Mouse (Mus musculus): ENCODE results near the gene Lonp1. TPM values are rescaled to one million over a fixed set of nuclear protein-coding genes. Genes with fewer than 3 reads are reported as not detected.

The Lonp1 gene
- polyA plus RNA-seq, 1 experiment from 2014 or later = 48.2 TPM

DNA sequence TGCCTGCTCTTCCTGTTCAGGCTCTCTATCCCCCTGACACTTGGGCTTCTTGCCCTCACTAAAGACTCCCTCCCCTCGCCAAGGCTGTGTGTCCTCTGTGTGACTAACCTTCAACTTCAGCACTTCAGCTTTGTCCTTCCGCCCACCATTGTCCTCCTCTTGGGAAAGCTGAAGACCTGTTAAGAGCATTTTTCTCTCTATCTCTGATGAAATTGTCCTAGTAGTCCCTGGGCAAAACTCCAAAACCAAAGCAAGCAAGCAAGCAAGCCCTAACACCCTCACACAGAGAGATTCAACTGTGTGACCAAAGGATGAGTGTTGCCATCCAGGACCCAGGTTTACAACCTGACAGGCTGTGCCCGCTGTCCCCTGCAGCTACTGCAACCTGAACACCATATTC lies 37.0 kb upstream of the Lonp1 start:
- Histone ChIP-seq H3K9me3 (ENCODE audit: control insufficient read depth, low read length) (no peaks in the 10 kb centered on the region), H3K4me2 (ENCODE audit: low read length) (no peak overlapping the region), H3K4me3 (replicated peaks; ENCODE audit: low read length) (no peak overlapping the region), H3K36me3 (ENCODE audit: control insufficient read depth, insufficient read depth) (no peaks in the 10 kb centered on the region), H3K27me3 (replicated peaks; ENCODE audit: control insufficient read depth, insufficient read depth, low read length) (no peaks in the 10 kb centered on the region), H3K27ac (ENCODE audit: low read length) (no peak overlapping the region), H3K4me1 (replicated peaks; ENCODE audit: control insufficient read depth, insufficient read depth, low read length) (peaks cover 5% of the 10 kb centered on the region), H3K9ac (replicated peaks; ENCODE audit: low read depth, low read length) (no peak overlapping the region)
- whole genome bisulfite sequencing = 61% methylated on average over 3 of the region's 3 CpGs
- no peak for ATAC-seq

DNA sequence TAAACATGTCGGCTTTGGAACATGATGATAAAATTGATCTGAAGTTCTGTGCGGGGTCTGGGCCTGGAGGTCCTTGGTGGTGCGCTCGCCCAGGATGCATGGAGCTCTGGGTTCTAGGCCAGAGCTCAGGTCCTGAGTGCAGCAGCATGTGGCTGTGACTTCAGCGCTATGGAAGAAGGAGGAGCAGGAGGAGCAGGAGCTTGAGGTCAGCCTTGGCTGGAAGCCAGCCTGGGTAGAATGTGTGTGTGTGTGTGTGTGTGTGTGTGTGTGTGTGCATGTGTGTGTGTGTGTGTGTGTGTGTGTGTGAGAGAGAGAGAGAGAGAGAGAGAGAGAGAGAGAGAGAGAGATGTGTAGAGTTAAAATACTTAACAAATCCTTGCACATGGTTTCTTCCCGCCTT lies 29.5 kb upstream of the Lonp1 start:
- Histone ChIP-seq H3K4me3 (replicated peaks; ENCODE audit: low read length) (no peak overlapping the region), H3K9ac (replicated peaks; ENCODE audit: low read depth, low read length) (no peak overlapping the region), H3K36me3 (ENCODE audit: control insufficient read depth, insufficient read depth) (no peaks in the 10 kb centered on the region), H3K4me1 (replicated peaks; ENCODE audit: control insufficient read depth, insufficient read depth, low read length) (no peaks in the 10 kb centered on the region), H3K9me3 (ENCODE audit: control insufficient read depth, low read length) (no peaks in the 10 kb centered on the region), H3K27ac (ENCODE audit: low read length) (no peak overlapping the region), H3K27me3 (replicated peaks; ENCODE audit: control insufficient read depth, insufficient read depth, low read length) (no peaks in the 10 kb centered on the region), H3K4me2 (ENCODE audit: low read length) (no peak overlapping the region)
- 86% methylated on average over 6 of the region's 6 CpGs for WGBS
- no peak for ATAC-seq

DNA sequence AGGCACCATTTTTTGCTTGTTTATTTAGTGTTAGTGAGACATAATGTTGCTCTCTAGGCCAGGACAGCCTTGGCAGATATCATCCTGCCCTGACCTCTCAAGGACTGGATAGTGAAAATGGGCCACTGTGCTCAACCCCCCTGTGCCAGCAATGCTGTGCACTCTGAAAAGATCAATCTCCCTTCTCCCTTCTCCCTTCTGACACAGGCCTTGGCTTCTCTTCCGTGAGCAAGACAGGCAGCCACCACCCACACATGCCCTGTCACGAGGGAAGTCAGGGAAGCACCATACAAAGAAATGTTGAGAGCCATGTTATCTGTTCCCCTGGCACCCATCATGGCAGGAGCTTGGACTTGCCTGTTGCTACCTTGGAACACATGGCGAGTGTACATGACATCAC lies 28.6 kb upstream of the Lonp1 start:
- H3K4me3 ChIP-seq (replicated peaks; ENCODE audit: low read length) = no peak overlapping the region
- H3K27ac ChIP-seq (ENCODE audit: low read length) = no peak overlapping the region
- H3K36me3 ChIP-seq (ENCODE audit: control insufficient read depth, insufficient read depth) = no peaks in the 10 kb centered on the region
- H3K9ac ChIP-seq (replicated peaks; ENCODE audit: low read depth, low read length) = no peak overlapping the region
- no peak overlapping the region for H3K4me2 ChIP-seq (ENCODE audit: low read length)
- no peaks in the 10 kb centered on the region; the same call in 1 of the 2 replicates for H3K27me3 ChIP-seq (replicated peaks; ENCODE audit: control insufficient read depth, insufficient read depth, low read length)
- no peak for ATAC-seq
- 84% methylated on average over 3 of the region's 3 CpGs for WGBS
- H3K4me1 ChIP-seq (replicated peaks; ENCODE audit: control insufficient read depth, insufficient read depth, low read length) = no peaks in the 10 kb centered on the region
- no peaks in the 10 kb centered on the region for H3K9me3 ChIP-seq (ENCODE audit: control insufficient read depth, low read length)

DNA sequence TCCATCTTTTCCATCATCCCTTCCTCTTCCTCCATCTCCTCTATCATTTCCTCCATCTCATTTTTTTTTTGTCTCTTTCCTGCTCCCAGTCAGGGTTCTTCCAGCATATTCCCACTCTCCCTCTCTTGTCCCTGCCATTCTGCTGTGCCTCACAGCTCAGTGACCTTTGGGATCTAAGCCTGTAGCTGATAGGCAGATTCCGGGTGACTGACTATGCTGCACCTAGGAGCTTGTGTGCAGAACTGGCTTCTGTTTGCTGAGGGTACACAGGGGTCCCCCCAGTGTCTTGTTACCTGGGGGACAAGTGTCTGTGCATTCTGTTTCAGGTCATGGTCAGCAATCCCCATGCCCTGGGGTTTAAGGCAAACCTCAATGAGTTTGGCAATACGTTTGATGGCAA lies 28.1 kb upstream of the Lonp1 start:
- no peak overlapping the region for H3K9ac ChIP-seq (replicated peaks; ENCODE audit: low read depth, low read length)
- no peak overlapping the region for H3K4me3 ChIP-seq (replicated peaks; ENCODE audit: low read length)
- no peaks in the 10 kb centered on the region for H3K9me3 ChIP-seq (ENCODE audit: control insufficient read depth, low read length)
- ATAC-seq = no peak
- H3K4me1 ChIP-seq (replicated peaks; ENCODE audit: control insufficient read depth, insufficient read depth, low read length) = no peaks in the 10 kb centered on the region
- H3K27ac ChIP-seq (ENCODE audit: low read length) = no peak overlapping the region
- no peak overlapping the region for H3K4me2 ChIP-seq (ENCODE audit: low read length)
- WGBS = 75% methylated on average over 2 of the region's 2 CpGs
- no peaks in the 10 kb centered on the region for H3K36me3 ChIP-seq (ENCODE audit: control insufficient read depth, insufficient read depth)
- no peaks in the 10 kb centered on the region; the same call in 1 of the 2 replicates for H3K27me3 ChIP-seq (replicated peaks; ENCODE audit: control insufficient read depth, insufficient read depth, low read length)

DNA sequence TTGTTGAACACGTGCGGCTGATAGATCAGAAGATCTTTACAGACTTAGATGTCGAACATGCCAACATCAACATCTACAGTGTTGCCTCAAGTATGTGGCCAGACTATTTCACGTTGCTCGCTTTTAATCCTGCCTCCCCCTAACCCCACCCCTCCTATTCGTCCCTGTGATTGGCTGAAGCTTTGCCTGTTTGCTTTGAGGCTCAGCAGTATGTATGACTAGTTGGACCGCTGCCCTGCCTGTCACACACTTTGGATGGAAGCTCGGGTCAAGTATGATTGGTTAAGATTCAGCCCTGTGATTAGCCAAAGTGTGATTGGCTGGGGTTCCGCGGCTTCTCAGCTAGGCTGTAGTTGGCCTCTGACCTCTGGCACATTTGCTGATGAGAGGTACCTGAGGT lies 25.1 kb upstream of the Lonp1 start:
- no peak overlapping the region for H3K4me3 ChIP-seq (replicated peaks; ENCODE audit: low read length)
- no peak for ATAC-seq
- H3K36me3 ChIP-seq (ENCODE audit: control insufficient read depth, insufficient read depth) = no peaks in the 10 kb centered on the region
- no peaks in the 10 kb centered on the region; the same call in 1 of the 2 replicates for H3K27me3 ChIP-seq (replicated peaks; ENCODE audit: control insufficient read depth, insufficient read depth, low read length)
- H3K9me3 ChIP-seq (ENCODE audit: control insufficient read depth, low read length) = no peaks in the 10 kb centered on the region
- H3K9ac ChIP-seq (replicated peaks; ENCODE audit: low read depth, low read length) = no peak overlapping the region
- whole genome bisulfite sequencing = 42% methylated on average over 10 of the region's 10 CpGs
- H3K27ac ChIP-seq (ENCODE audit: low read length) = no peak overlapping the region
- no peak overlapping the region for H3K4me2 ChIP-seq (ENCODE audit: low read length)
- no peaks in the 10 kb centered on the region for H3K4me1 ChIP-seq (replicated peaks; ENCODE audit: control insufficient read depth, insufficient read depth, low read length)

DNA sequence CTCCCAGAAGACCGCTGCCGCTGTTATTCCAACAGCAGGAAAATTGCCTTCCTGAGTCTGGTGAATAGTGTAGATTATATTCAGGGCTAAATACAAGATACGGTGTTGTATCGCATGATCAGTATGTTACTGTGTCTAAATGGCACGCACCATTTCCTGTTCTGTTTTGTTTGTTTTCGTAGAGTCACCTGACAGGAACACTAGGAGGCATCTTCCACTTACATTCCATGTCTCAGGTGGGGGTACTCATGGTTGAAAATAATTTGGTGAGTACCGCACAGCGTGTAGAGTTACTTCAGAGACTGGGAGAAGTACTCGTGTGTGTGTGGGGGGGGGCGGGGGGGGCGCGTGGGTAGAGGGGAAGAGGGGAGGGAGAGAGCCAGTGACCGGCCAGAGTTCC lies 20.9 kb upstream of the Lonp1 start:
- no peak for ATAC-seq
- no peaks in the 10 kb centered on the region for H3K4me1 ChIP-seq (replicated peaks; ENCODE audit: control insufficient read depth, insufficient read depth, low read length)
- H3K36me3 ChIP-seq (ENCODE audit: control insufficient read depth, insufficient read depth) = no peaks in the 10 kb centered on the region
- H3K27ac ChIP-seq (ENCODE audit: low read length) = no peak overlapping the region
- no peak overlapping the region for H3K4me3 ChIP-seq (replicated peaks; ENCODE audit: low read length)
- H3K9ac ChIP-seq (replicated peaks; ENCODE audit: low read depth, low read length) = no peak overlapping the region
- WGBS = 80% methylated on average over 9 of the region's 13 CpGs
- H3K4me2 ChIP-seq (ENCODE audit: low read length) = no peak overlapping the region
- H3K9me3 ChIP-seq (ENCODE audit: control insufficient read depth, low read length) = no peaks in the 10 kb centered on the region
- H3K27me3 ChIP-seq (replicated peaks; ENCODE audit: control insufficient read depth, insufficient read depth, low read length) = no peaks in the 10 kb centered on the region; the same call in 1 of the 2 replicates

DNA sequence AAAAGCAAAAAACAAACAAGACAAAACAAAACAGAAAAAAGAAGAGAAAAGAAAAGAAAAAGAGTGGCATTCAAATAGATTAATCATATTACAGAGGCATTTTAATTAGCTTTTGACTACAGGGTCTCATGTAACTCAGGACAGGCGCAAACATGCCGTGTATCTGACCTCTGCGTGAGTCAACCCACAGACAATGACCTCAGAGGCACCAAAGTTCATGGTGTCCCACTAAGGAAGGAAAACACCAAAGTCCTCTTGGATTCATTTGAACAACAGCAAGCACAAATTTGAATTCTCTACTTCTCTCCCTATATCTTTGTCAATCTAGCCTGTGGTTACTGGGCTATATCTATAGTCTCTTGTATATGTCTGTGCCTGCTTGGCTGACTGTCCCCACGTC lies 16.6 kb upstream of the Lonp1 start:
- WGBS = 80% methylated on average over 4 of the region's 4 CpGs

DNA sequence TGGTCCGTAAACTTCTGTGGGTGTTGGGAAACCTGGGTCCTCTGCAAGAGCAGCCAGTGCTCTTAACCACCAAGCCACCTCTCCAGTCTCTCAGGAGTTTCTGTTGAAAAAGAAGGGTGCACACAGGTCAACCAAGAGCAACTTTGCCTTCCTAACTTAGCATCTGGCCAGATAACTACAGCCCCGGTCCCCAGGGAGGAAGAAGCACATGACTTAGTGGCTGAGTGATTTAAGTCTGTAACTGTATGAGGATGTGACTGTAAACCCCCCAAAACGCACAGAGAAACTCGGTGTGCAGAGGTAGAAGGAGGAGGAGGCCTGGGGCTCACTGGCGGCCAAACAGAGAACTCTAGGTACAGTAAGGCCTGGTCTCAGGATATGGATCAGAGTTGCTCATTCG lies 7.3 kb upstream of the Lonp1 start:
- no peak for ATAC-seq
- Histone ChIP-seq H3K36me3 (ENCODE audit: control insufficient read depth, insufficient read depth) (no peaks in the 10 kb centered on the region), H3K27ac (ENCODE audit: low read length) (no peak overlapping the region), H3K9me3 (ENCODE audit: control insufficient read depth, low read length) (no peaks in the 10 kb centered on the region), H3K4me3 (replicated peaks; ENCODE audit: low read length) (no peak overlapping the region), H3K9ac (replicated peaks; ENCODE audit: low read depth, low read length) (no peak overlapping the region), H3K4me2 (ENCODE audit: low read length) (no peak overlapping the region), H3K4me1 (replicated peaks; ENCODE audit: control insufficient read depth, insufficient read depth, low read length) (no peaks in the 10 kb centered on the region), H3K27me3 (replicated peaks; ENCODE audit: control insufficient read depth, insufficient read depth, low read length) (no peaks in the 10 kb centered on the region)
- 87% methylated on average over 6 of the region's 6 CpGs for WGBS

More for the DNA sequence above, 16.6 kb upstream of the Lonp1 start:
- Histone ChIP-seq H3K36me3 (ENCODE audit: control insufficient read depth, insufficient read depth) (no peaks in the 10 kb centered on the region), H3K9me3 (ENCODE audit: control insufficient read depth, low read length) (no peaks in the 10 kb centered on the region), H3K9ac (replicated peaks; ENCODE audit: low read depth, low read length) (no peak overlapping the region), H3K27me3 (replicated peaks; ENCODE audit: control insufficient read depth, insufficient read depth, low read length) (no peaks in the 10 kb centered on the region), H3K4me3 (replicated peaks; ENCODE audit: low read length) (no peak overlapping the region), H3K27ac (ENCODE audit: low read length) (no peak overlapping the region), H3K4me2 (ENCODE audit: low read length) (no peak overlapping the region), H3K4me1 (replicated peaks; ENCODE audit: control insufficient read depth, insufficient read depth, low read length) (no peaks in the 10 kb centered on the region)
- no peak for ATAC-seq

DNA sequence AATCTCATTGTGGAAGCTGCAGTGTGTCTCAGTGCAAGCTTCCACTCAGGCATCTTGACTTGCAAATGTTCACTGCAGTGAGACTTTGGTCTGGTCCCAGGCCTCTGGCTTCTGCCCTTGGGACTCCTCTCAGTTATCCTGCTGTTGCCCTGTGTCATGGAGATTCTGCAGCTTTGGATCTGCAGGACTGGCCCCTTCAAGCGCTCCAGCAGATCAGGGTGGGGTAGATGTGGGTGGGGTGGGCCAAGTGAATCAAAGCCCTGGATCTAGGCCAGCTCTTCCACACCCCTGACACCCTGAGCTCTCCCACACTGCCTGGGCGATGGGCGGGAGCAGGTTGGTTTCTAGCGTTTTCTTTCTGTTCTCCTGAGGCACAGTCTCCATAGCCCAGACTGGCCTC lies 5.1 kb upstream of the Lonp1 start:
- Histone ChIP-seq H3K9ac (replicated peaks; ENCODE audit: low read depth, low read length) (no peak overlapping the region), H3K27me3 (replicated peaks; ENCODE audit: control insufficient read depth, insufficient read depth, low read length) (no peaks in the 10 kb centered on the region), H3K27ac (ENCODE audit: low read length) (no peak overlapping the region), H3K4me3 (replicated peaks; ENCODE audit: low read length) (no peak overlapping the region), H3K4me2 (ENCODE audit: low read length) (no peak overlapping the region), H3K36me3 (ENCODE audit: control insufficient read depth, insufficient read depth) (no peaks in the 10 kb centered on the region), H3K4me1 (replicated peaks; ENCODE audit: control insufficient read depth, insufficient read depth, low read length) (peaks cover 10% of the 10 kb centered on the region), H3K9me3 (ENCODE audit: control insufficient read depth, low read length) (no peaks in the 10 kb centered on the region)
- 71% methylated on average over 4 of the region's 4 CpGs for WGBS
- no peak for ATAC-seq

Data from forebrain, embryonic 16.5 days (tissue).